In genomic region chr9:89001541-89001940, GRCm38 (mm10) we compare ENCODE assay signal across 16 mouse cellular contexts. TPM values are rescaled to one million over a fixed set of nuclear protein-coding genes. Genes with fewer than 3 reads are reported as not detected.
DNase-seq lines count a peak whose midpoint lies in the region; ATAC-seq and TF ChIP-seq lines count a peak whose summit lies in the region.
"Not testable (repeated sequence)": the region's sequence is repeated elsewhere in the genome, so short reads cannot be mapped to it uniquely, and the experiment has no call there.
"Had no signal": no experiment of that assay in that cellular context is flagged by ENCODE, and none has a peak within 500 bp of the region (broad histone marks: within the 10 kb centered on the region; RNA-seq: fewer than 3 reads in every experiment).

No protein-coding gene starts in this region.

- not testable (repeated sequence) for TF ChIP-seq EP300 in lung, postnatal 0 days (IDR thresholded peaks at IDR 0.05)

- not testable (repeated sequence) for H3K27ac ChIP-seq in lung, postnatal 0 days (ENCODE audit: low read length)

- not testable (repeated sequence) for H3K9ac ChIP-seq in lung, postnatal 0 days (replicated peaks; ENCODE audit: low read depth)

- ATAC-seq in lung, postnatal 0 days = not testable (repeated sequence)

- not testable (repeated sequence) for H3K4me3 ChIP-seq in lung, postnatal 0 days (ENCODE audit: low read depth, low read length)

- not testable (repeated sequence) for H3K4me2 ChIP-seq in lung, postnatal 0 days (replicated peaks; ENCODE audit: low read depth, low read length)

- H3K9me3 ChIP-seq in lung, postnatal 0 days (ENCODE audit: low read length) = not testable (repeated sequence)

- H3K4me1 ChIP-seq in lung, postnatal 0 days (ENCODE audit: insufficient read depth, low read depth, low read length) = not testable (repeated sequence)

- H3K27me3 ChIP-seq in lung, postnatal 0 days (replicated peaks; ENCODE audit: insufficient read depth, low read length) = not testable (repeated sequence)

- not testable (repeated sequence) for TF ChIP-seq POLR2A in brain, embryonic 14.5 days (IDR thresholded peaks at IDR 0.05; ENCODE audit: borderline replicate concordance, extremely low read depth, insufficient read depth, insufficient read length, poor library complexity, severe bottlenecking)

- not testable (repeated sequence) for H3K36me3 ChIP-seq in lung, postnatal 0 days (ENCODE audit: insufficient read depth, low read length)

- intact Hi-C loops in heart, postnatal 10 days (cut with DNase I) = not testable (repeated sequence)

- peak; percentile 5 for DNase-seq in adipocyte (ENCODE audit: low spot score)
- DNase-seq in brain, embryonic 14.5 days (ENCODE audit: low read depth) = peak; percentile 34
- DNase-seq in heart, postnatal 10 days = peak; percentile 24 to 28
- peak; percentile 7 to 19 for DNase-seq in kidney, postnatal 4 days
- peak; percentile 4 for DNase-seq in lung, postnatal 0 days (ENCODE audit: low spot score)
- DNase-seq in ovary, postnatal 14 days (ENCODE audit: low spot score) = peak; percentile 10
- peak; percentile 54 for DNase-seq in testis, postnatal 14 days (ENCODE audit: low spot score)

- TF ChIP-seq CTCF in brain, embryonic 14.5 days (IDR thresholded peaks at IDR 0.05; ENCODE audit: borderline replicate concordance, extremely low read depth, insufficient read depth, insufficient read length); lung, postnatal 0 days (IDR thresholded peaks at IDR 0.05): not testable (repeated sequence)

RNA-seq across cellular contexts. Expression of gene Bcl2a1a, which starts 44.8 kb away (rescaled TPM):
- not detected in 2 replicates for polyA plus RNA-seq in brain, embryonic 14.5 days (2012; rRNA removed)
- total RNA-seq in heart, postnatal 10 days (2021) = not detected
- 19.3 and 22.9 TPM in 2 replicates for polyA plus RNA-seq in lung, postnatal 0 days (2015; fragmentation: Nextera tagmentation; extraction: Ambion mirVana)
- total RNA-seq: gastrocnemius, adult 8-10 months; gastrocnemius, postnatal 25 days; heart, postnatal 25 days; hematopoietic stem cell, adult 5-6 weeks had no signal
- polyA plus RNA-seq: embryonic facial prominence, embryonic 11.5 days; forebrain, embryonic 10.5 days; forebrain, embryonic 13.5 days; hindbrain, embryonic 12.5 days; hindbrain, embryonic 15.5 days had no signal

Comparison
In these comparisons a context has a peak if more than half of its experiments do, and no peak if none do; other contexts are left out.
1. DNase-seq: peak in every context shown above with its lines; median percentile 54 in testis, postnatal 14 days; 34 in brain, embryonic 14.5 days; 26 in heart, postnatal 10 days; 13 in kidney, postnatal 4 days; 10 in ovary, postnatal 14 days; 5 in adipocyte; 4 in lung, postnatal 0 days.
2. RNA of gene Bcl2a1a, which starts 44.8 kb away (polyA plus RNA-seq): 19.3 to 22.9 TPM in lung, postnatal 0 days; not detected in brain, embryonic 14.5 days; every median in the first group is over 10 times any median in the second.